Mouse (Mus musculus) hindbrain, embryonic 10.5 days (tissue): ENCODE data around the gene Caskin1. TPM values are rescaled to one million over a fixed set of nuclear protein-coding genes. Genes with fewer than 3 reads are reported as not detected.

ENCODE experiments used
- DNase-seq: peaks from one replicate; pipeline ENCODE4 v3.0.0-alpha.2; 2017; ENCODE audit warnings: low spot score
- H3K27ac ChIP-seq: fragments of 300-500 bp; sonication (generic); 2 replicates; pipeline ENCODE4 v1.5.1; 2016; ENCODE audit warnings: mild to moderate bottlenecking, moderate library complexity
- H3K27me3 ChIP-seq: fragments of 300-500 bp; sonication (generic); 2 replicates; pipeline ENCODE4 v1.6.1; 2016; ENCODE audit warnings: mild to moderate bottlenecking; ENCODE audit not compliant: poor library complexity, insufficient read depth, severe bottlenecking
- H3K36me3 ChIP-seq: fragments of 300-500 bp; sonication (generic); 2 replicates; pipeline ENCODE4 v1.6.1; 2016; ENCODE audit warnings: mild to moderate bottlenecking, moderate library complexity
- H3K4me1 ChIP-seq: fragments of 300-500 bp; sonication (generic); replicated peaks from 2 replicates; pipeline ENCODE4 v1.6.1; 2016; ENCODE audit warnings: mild to moderate bottlenecking
- H3K4me3 ChIP-seq: fragments of 300-500 bp; sonication (generic); 2 replicates; pipeline ENCODE4 v1.5.1; 2016; ENCODE audit warnings: mild to moderate bottlenecking, moderate library complexity
- H3K9me3 ChIP-seq: fragments of 300-500 bp; sonication (generic); 2 replicates; pipeline ENCODE4 v1.6.1; 2016; ENCODE audit warnings: mild to moderate bottlenecking, moderate library complexity
- WGBS: fragments of 180-500 bp; shearing (Covaris S2); methylation state at CpG from one replicate; pipeline ENCODE4 v1.1.7; 2016; 5-methylcytosine and 5-hydroxymethylcytosine counted together
- polyA plus RNA-seq: library from polyadenylated mRNA; unstranded; fragments of >200 nt; fragmentation: Nextera tagmentation; extraction: Ambion mirVana; gene quantifications from 2 replicates; pipeline ENCODE4 v1.2.1, GENCODE M21; 2016

The Caskin1 gene
- polyA plus RNA-seq, 1 experiment from 2014 or later = 10.2 TPM

DNA sequence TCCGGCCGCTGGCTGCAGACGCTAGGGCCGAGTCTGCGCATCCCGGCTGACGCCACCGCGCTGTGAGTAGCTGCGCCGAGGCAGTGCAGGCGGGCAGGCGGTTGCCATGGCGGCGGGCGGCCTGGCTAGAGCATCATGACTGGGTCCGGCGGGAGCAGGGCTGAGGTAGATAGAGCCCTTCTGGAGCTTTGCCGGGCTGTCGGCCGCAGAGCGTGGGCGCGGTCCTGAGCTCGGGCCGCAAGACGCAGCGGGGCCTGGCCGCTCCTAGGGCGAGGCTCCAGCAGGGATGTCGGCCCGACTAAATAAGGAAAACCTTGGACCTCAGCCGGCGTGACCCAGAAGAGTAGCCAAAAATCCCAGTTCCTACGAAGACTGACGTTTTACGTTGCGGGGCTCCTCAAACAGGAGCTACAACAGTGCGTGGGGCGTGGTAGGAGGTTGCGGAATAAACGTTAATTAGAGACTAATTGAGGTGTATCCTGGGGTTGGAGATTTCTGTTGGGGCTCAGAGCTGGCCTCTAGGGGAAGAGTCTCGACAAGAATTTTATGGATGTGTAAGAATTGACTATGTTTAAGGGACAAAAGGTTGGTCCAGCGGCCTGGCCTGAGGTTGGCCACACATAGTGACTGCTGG, 62.1 kb downstream of the Caskin1 start:
- Histone ChIP-seq H3K4me1 (peaks cover 41% of the 10 kb centered on the region), H3K36me3 (no peaks in the 10 kb centered on the region), H3K4me3 (peak overlapping the region; percentile 87), H3K27ac (peak overlapping the region; percentile 98), H3K27me3 (peaks cover 33% of the 10 kb centered on the region), H3K9me3 (no peaks in the 10 kb centered on the region)
- under 1% methylated on average over 44 of the region's 44 CpGs for WGBS
- no peak for DNase-seq

DNA sequence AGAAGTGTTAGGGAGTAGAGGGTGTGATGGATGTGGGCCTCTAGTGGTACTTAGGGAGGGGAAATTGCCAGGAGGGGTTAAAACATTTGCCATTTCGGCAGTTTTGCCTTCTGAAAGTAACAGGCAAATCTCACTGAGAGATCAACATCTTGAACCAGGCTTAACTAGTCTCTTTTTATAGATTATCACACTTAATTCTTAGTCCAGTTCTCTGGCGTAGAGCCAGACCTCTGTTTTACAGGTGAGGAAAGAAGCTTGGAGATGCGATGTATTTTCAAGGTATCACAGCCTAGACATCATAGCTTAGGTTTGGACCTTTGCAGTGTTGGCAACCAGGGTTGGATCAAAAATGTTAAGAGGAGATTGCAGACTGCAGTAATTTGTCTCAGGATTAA, 62.6 kb downstream of the Caskin1 start:
- peaks cover 30% of the 10 kb centered on the region for H3K27me3 ChIP-seq
- no peaks in the 10 kb centered on the region for H3K36me3 ChIP-seq
- DNase-seq = no peak
- 65% methylated on average over 3 of the region's 3 CpGs for WGBS
- H3K27ac ChIP-seq = peak overlapping the region; percentile 98
- H3K4me1 ChIP-seq = peaks cover 41% of the 10 kb centered on the region
- H3K4me3 ChIP-seq = peak overlapping the region; percentile 87
- no peaks in the 10 kb centered on the region for H3K9me3 ChIP-seq

DNA sequence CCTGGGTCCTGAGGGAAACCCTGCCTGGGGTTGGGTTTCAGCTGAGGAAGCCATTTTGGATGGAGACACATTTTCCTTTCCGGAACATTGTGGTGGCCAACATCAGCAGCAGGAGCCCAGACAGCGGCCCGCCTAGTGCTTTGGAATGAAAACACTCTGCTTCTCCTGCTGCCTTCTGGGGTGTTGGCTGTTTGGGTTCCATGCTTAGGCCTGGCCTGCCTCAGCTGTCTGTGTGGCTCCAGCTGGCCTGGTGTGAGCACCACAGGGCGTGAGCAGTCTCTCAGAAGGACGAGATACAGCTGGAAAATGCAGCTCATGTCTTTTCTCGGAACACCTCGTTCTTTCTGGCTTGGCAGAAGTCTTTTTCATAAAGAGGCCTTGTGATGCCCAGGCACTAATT, 68.7 kb downstream of the Caskin1 start:
- H3K9me3 ChIP-seq = no peaks in the 10 kb centered on the region
- H3K36me3 ChIP-seq = no peaks in the 10 kb centered on the region
- 85% methylated on average over 7 of the region's 7 CpGs for WGBS
- H3K27me3 ChIP-seq = no peaks in the 10 kb centered on the region
- no peak overlapping the region for H3K4me3 ChIP-seq
- peaks cover 30% of the 10 kb centered on the region for H3K4me1 ChIP-seq
- no peak for DNase-seq
- 0 out of 2 replicates have a peak overlapping the region, but pooled peaks have one; percentile 0 for H3K27ac ChIP-seq

Other genes with a start within 250 kb of the Caskin1 start
- gene Ccnf, start 237.1 kb upstream of the Caskin1 start, polyA plus RNA-seq = 97.9 and 115 TPM in 2 replicates
- gene Abca17, start 137.5 kb upstream of the Caskin1 start, polyA plus RNA-seq = not detected in 2 replicates
- 10.2 and 13.7 TPM in 2 replicates for gene Abca3, start 136.7 kb upstream of the Caskin1 start, polyA plus RNA-seq
- 423 and 452 TPM in 2 replicates for gene Rnps1, start 74.0 kb upstream of the Caskin1 start, polyA plus RNA-seq
- 74.9 and 77.3 TPM in 2 replicates for gene Eci1, start 62.0 kb upstream of the Caskin1 start, polyA plus RNA-seq
- gene Dnase1l2, start 45.5 kb upstream of the Caskin1 start, polyA plus RNA-seq = 3.0 and 4.3 TPM in 2 replicates
- gene E4f1, start 18.3 kb upstream of the Caskin1 start, polyA plus RNA-seq = 37.8 and 40.1 TPM in 2 replicates
- gene Pgp, start 18.2 kb upstream of the Caskin1 start, polyA plus RNA-seq = 80.9 and 81.8 TPM in 2 replicates
- gene Bricd5, start 14.7 kb upstream of the Caskin1 start, polyA plus RNA-seq = 0.61 and 2.5 TPM in 2 replicates
- 35.1 and 36.0 TPM in 2 replicates for gene Mlst8, start 9.5 kb upstream of the Caskin1 start, polyA plus RNA-seq
- 93.6 and 96.4 TPM in 2 replicates for gene Traf7, start 39.3 kb downstream of the Caskin1 start, polyA plus RNA-seq
- gene Rab26, start 45.6 kb downstream of the Caskin1 start, polyA plus RNA-seq = 1.8 and 3.0 TPM in 2 replicates
- 11.9 and 21.7 TPM in 2 replicates for gene Pkd1, start 61.2 kb downstream of the Caskin1 start, polyA plus RNA-seq
- 64.1 and 86.9 TPM in 2 replicates for gene Tsc2, start 144.0 kb downstream of the Caskin1 start, polyA plus RNA-seq
- 19.9 and 27.1 TPM in 2 replicates for gene Nthl1, start 144.1 kb downstream of the Caskin1 start, polyA plus RNA-seq
- 34.2 and 39.2 TPM in 2 replicates for gene Slc9a3r2, start 161.7 kb downstream of the Caskin1 start, polyA plus RNA-seq
- not detected in 2 replicates for gene Npw, start 169.9 kb downstream of the Caskin1 start, polyA plus RNA-seq
- 26.2 and 28.6 TPM in 2 replicates for gene Zfp598, start 181.1 kb downstream of the Caskin1 start, polyA plus RNA-seq
- gene Syngr3, start 201.4 kb downstream of the Caskin1 start, polyA plus RNA-seq = 9.2 and 15.1 TPM in 2 replicates
- gene Gfer, start 207.6 kb downstream of the Caskin1 start, polyA plus RNA-seq = 49.7 and 50.9 TPM in 2 replicates
- 1.5 and 1.8 TPM in 2 replicates for gene Noxo1, start 207.6 kb downstream of the Caskin1 start, polyA plus RNA-seq
- 133 and 140 TPM in 2 replicates for gene Tbl3, start 219.1 kb downstream of the Caskin1 start, polyA plus RNA-seq
- gene Rnf151, start 229.5 kb downstream of the Caskin1 start, polyA plus RNA-seq = 0.22 TPM in 2 replicates
- 1,403 and 1,781 TPM in 2 replicates for gene Rps2, start 229.5 kb downstream of the Caskin1 start, polyA plus RNA-seq
- gene Ndufb10, start 235.9 kb downstream of the Caskin1 start, polyA plus RNA-seq = 212 and 240 TPM in 2 replicates
- not detected in 2 replicates for gene Rpl3l, start 239.2 kb downstream of the Caskin1 start, polyA plus RNA-seq
- gene Msrb1, start 248.0 kb downstream of the Caskin1 start, polyA plus RNA-seq = 21.4 and 23.4 TPM in 2 replicates